ENCODE assay signal across 26 mouse cellular contexts in the genomic region with DNA sequence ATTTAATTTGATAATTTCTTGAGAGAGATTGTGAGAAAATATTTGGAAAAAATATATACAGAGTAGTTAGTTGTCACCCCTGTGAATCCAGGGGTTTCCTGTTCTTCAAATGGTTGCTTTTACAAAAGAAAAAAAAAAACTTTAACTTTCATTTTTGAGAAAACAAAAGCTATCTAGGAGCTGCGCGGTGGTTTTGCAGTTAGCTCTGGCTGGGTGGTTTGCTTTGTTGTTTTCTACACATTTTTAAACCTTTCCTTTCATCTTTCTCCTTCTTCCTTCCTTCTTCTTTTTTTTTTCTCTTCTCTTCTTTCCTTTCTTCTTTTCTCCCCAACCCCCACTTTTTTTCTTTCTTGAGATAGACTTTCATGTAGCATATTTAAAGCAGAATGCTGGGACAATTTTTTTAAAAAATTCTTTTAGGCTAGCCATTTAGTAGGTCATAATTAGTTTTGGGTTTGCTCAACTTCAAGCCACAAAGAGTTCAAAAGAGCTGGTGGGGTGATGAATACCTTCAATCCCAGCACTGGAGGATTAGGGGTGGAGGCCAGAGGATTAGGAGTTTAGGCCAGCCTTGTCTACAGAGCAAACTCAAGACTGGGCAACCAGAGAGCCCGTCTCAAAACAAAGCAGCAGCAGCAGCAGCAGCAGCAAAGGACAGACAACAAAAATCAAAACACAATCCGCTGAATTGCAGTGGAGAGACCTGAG. TPM values are rescaled to one million over a fixed set of nuclear protein-coding genes. Genes with fewer than 3 reads are reported as not detected.
DNase-seq lines count a peak whose midpoint lies in the region; ATAC-seq lines count a peak whose summit lies in the region.
"Had no signal": no experiment of that assay in that cellular context is flagged by ENCODE, and none has a peak within 500 bp of the region (broad histone marks: within the 10 kb centered on the region; RNA-seq: fewer than 3 reads in every experiment).

No protein-coding gene starts in this region.

- H3K27ac ChIP-seq in midbrain, embryonic 11.5 days (ENCODE audit: low read depth, low read length), result no peak overlapping the region
- H3K27ac ChIP-seq in midbrain, embryonic 13.5 days, result no peak overlapping the region
- H3K27ac ChIP-seq: heart, adult 2 months; heart, embryonic 13.5 days; hindbrain, embryonic 14.5 days; limb, embryonic 12.5 days; liver, embryonic 15.5 days; lung, embryonic 15.5 days; midbrain, embryonic 12.5 days; neural tube, embryonic 15.5 days; stomach, postnatal 0 days had no signal

- H3K27me3 ChIP-seq in midbrain, embryonic 11.5 days (ENCODE audit: control insufficient read depth, insufficient read depth, low read length), result no peaks in the 10 kb centered on the region
- no peaks in the 10 kb centered on the region for H3K27me3 ChIP-seq in midbrain, embryonic 13.5 days
- H3K27me3 ChIP-seq: heart, embryonic 13.5 days; limb, embryonic 12.5 days; liver, embryonic 15.5 days; lung, embryonic 15.5 days; midbrain, embryonic 12.5 days; neural tube, embryonic 15.5 days had no signal

- H3K4me2 ChIP-seq in midbrain, embryonic 11.5 days, result no peak overlapping the region
- no peak overlapping the region for H3K4me2 ChIP-seq in midbrain, embryonic 13.5 days (replicated peaks)
- H3K4me2 ChIP-seq: heart, embryonic 13.5 days; hindbrain, embryonic 14.5 days; limb, embryonic 12.5 days; liver, embryonic 15.5 days; lung, embryonic 15.5 days; midbrain, embryonic 12.5 days; neural tube, embryonic 15.5 days had no signal

- no peak; the same call in 1 of the 2 replicates for ATAC-seq in midbrain, embryonic 11.5 days (ENCODE audit: low FRiP score)
- no peak for ATAC-seq in midbrain, embryonic 13.5 days
- peak; percentile 65 for ATAC-seq in inflammation-experienced regulatory T-cells, adult 6 months
- ATAC-seq: forebrain, postnatal 0 days; intestine, embryonic 16.5 days had no signal

- no peaks in the 10 kb centered on the region for H3K36me3 ChIP-seq in midbrain, embryonic 11.5 days (ENCODE audit: control insufficient read depth, insufficient read depth, low read length)
- no peaks in the 10 kb centered on the region for H3K36me3 ChIP-seq in midbrain, embryonic 13.5 days
- H3K36me3 ChIP-seq: heart, embryonic 13.5 days; limb, embryonic 12.5 days; liver, embryonic 15.5 days; lung, embryonic 15.5 days; midbrain, embryonic 12.5 days; neural tube, embryonic 15.5 days had no signal

- DNase-seq in midbrain, embryonic 11.5 days (ENCODE audit: low spot score, missing footprints), result peak; percentile 88
- DNase-seq in CD4-positive helper T cell, adult 2 months (ENCODE audit: low read depth, low spot score), result peak; percentile 56
- DNase-seq in CD4-positive, CD25-positive, alpha-beta regulatory T cell, adult 2 months (ENCODE audit: low read depth, low spot score), result peak; percentile 34
- DNase-seq in Muller cell, postnatal 12 days (ENCODE audit: inconsistent ontology term), result no peak
- DNase-seq in retina, postnatal 1 day, result no peak
- DNase-seq: adrenal gland, adult 2 months; B cell, adult 2 months; cerebellum, adult 2 months; cerebellum, postnatal 14 days; forebrain, postnatal 0 days; heart, adult 2 months; heart, postnatal 10 days; kidney, adult 9 months; kidney, postnatal 10 days; right cerebral cortex, postnatal 25 days had no signal

- no peaks in the 10 kb centered on the region for H3K9me3 ChIP-seq in midbrain, embryonic 11.5 days (ENCODE audit: control insufficient read depth, low read length)
- H3K9me3 ChIP-seq in midbrain, embryonic 13.5 days, result no peaks in the 10 kb centered on the region
- H3K9me3 ChIP-seq: heart, embryonic 13.5 days; limb, embryonic 12.5 days; liver, embryonic 15.5 days; lung, embryonic 15.5 days; midbrain, embryonic 12.5 days; neural tube, embryonic 15.5 days had no signal

- H3K4me1 ChIP-seq in midbrain, embryonic 11.5 days (ENCODE audit: control insufficient read depth, insufficient read depth, low read length), result 0 out of 2 replicates have a peak, but pooled peaks cover 2% of the 10 kb centered on the region
- no peaks in the 10 kb centered on the region for H3K4me1 ChIP-seq in midbrain, embryonic 13.5 days (replicated peaks)
- H3K4me1 ChIP-seq: heart, embryonic 13.5 days; limb, embryonic 12.5 days; liver, embryonic 15.5 days; lung, embryonic 15.5 days; neural tube, embryonic 15.5 days had no signal

- H3K4me3 ChIP-seq in midbrain, embryonic 11.5 days (ENCODE audit: low read depth, low read length), result no peak overlapping the region
- no peak overlapping the region for H3K4me3 ChIP-seq in midbrain, embryonic 13.5 days (replicated peaks)
- H3K4me3 ChIP-seq: heart, adult 2 months; heart, embryonic 13.5 days; limb, embryonic 12.5 days; liver, embryonic 15.5 days; lung, embryonic 15.5 days; midbrain, embryonic 12.5 days; neural tube, embryonic 15.5 days had no signal

- no peak overlapping the region for H3K9ac ChIP-seq in midbrain, embryonic 11.5 days (ENCODE audit: low read length)
- H3K9ac ChIP-seq in midbrain, embryonic 13.5 days (replicated peaks), result no peak overlapping the region
- H3K9ac ChIP-seq: forebrain, postnatal 0 days; heart, embryonic 13.5 days; hindbrain, embryonic 14.5 days; limb, embryonic 12.5 days; liver, embryonic 15.5 days; lung, embryonic 15.5 days; midbrain, embryonic 12.5 days; neural tube, embryonic 15.5 days had no signal

- 20% methylated on average over 4 of the region's 4 CpGs for WGBS in midbrain, embryonic 11.5 days
- 15% methylated on average over 4 of the region's 4 CpGs for WGBS in midbrain, embryonic 13.5 days

RNA-seq across cellular contexts. Expression of gene Sos1, which starts 41.4 kb away (rescaled TPM):
- 8.6 and 8.9 TPM in 2 replicates for polyA plus RNA-seq in midbrain, embryonic 11.5 days (2014; fragmentation: Nextera tagmentation; extraction: Ambion mirVana)
- 7.2 and 7.3 TPM in 2 replicates for polyA plus RNA-seq in midbrain, embryonic 13.5 days (2015; fragmentation: Nextera tagmentation; extraction: Ambion mirVana)
- polyA plus RNA-seq in inflammation-experienced regulatory T-cells, adult 6 months (2017; shearing (Covaris generic)), result 1 to 10 TPM; 4.4 to 5.7 (median 5.6) TPM

RNA-seq across cellular contexts. Expression of gene Cdkl4, which starts 55.9 kb away (rescaled TPM):
- polyA plus RNA-seq in midbrain, embryonic 11.5 days (2014; fragmentation: Nextera tagmentation; extraction: Ambion mirVana), result 1.4 and 2.0 TPM in 2 replicates
- 1.8 and 2.9 TPM in 2 replicates for polyA plus RNA-seq in midbrain, embryonic 13.5 days (2015; fragmentation: Nextera tagmentation; extraction: Ambion mirVana)
- 1 to 10 TPM in 1 of 3 experiments, under 1 TPM in 2; 0.79 to 1.3 (median 0.94) TPM for polyA plus RNA-seq in inflammation-experienced regulatory T-cells, adult 6 months (2017; shearing (Covaris generic))
- polyA plus RNA-seq: heart, embryonic 13.5 days had no signal

Comparison
In these comparisons a context has a peak if more than half of its experiments do, and no peak if none do; other contexts are left out.
1. DNase-seq: peak in midbrain, embryonic 11.5 days (single experiment), CD4-positive helper T cell, adult 2 months (single experiment) and CD4-positive, CD25-positive, alpha-beta regulatory T cell, adult 2 months (single experiment); none in Muller cell, postnatal 12 days (single experiment) and retina, postnatal 1 day (single experiment).